Mouse (Mus musculus): ENCODE results near the gene Ppp1r15a. TPM values are rescaled to one million over a fixed set of nuclear protein-coding genes. Genes with fewer than 3 reads are reported as not detected.

Gene Ppp1r15a
- polyA plus RNA-seq, 1 experiment = 32.5 TPM

DNA sequence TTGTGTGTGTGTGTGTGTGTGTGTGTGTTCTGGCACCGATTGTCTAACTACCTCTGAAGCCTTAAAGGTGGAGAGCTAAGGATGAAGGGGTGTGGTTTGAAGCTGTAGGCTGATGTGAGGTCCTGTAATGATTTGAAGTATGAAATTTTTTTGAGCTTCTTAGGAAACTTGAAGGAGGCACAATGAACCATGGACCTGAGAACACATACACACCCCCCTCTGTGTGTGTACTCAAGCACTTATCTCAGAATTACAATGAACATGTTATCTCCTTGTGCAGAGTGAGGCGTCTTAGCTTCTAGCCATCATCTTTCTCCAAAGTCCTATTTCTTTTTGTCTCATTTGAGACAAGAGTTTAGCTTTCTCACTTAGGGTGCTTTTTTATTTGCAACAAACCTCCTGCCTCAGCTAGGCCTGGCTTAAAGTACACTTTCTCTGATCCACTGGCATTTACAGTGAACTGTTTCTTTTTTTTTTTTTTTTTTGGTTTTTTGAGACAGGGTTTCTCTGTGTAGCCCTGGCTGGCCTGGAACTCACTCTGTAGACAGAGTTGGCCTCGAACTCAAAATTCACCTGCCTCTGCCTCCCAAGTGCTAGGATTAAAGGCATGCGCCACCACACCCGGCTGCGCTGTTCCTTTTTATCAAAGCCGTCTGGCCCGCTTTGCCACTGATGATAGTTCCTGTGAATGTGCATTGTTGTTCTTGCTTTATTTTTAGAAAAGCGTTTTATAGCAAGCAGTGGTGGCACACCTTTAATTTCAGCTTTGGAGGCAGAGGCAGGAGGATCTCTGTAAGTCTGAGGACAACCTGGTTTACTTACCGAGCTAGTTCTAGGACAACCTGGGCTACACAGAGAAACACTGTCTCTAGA, 42.8 kb upstream of the Ppp1r15a start:
- no peaks in the 10 kb centered on the region for H3K36me3 ChIP-seq (ENCODE audit: control insufficient read depth, insufficient read depth)
- no peak for TF ChIP-seq MYOD1 (IDR thresholded peaks at IDR 0.05; ENCODE audit: control insufficient read depth, insufficient read length, low read depth)
- no peak for TF ChIP-seq MAX (IDR thresholded peaks at IDR 0.05)
- TF ChIP-seq USF1 (IDR thresholded peaks at IDR 0.05; ENCODE audit: low read depth) = no peak
- TF ChIP-seq MYOG (IDR thresholded peaks at IDR 0.05; ENCODE audit: control insufficient read depth, extremely low read depth, insufficient read length) = no peak
- no peak for TF ChIP-seq FOSL1 (IDR thresholded peaks at IDR 0.05; ENCODE audit: insufficient read depth, low read length, poor library complexity, severe bottlenecking)
- TF ChIP-seq CEBPB (IDR thresholded peaks at IDR 0.05; ENCODE audit: low read depth) = no peak
- no peak for TF ChIP-seq CTCF (IDR thresholded peaks at IDR 0.05; ENCODE audit: control insufficient read depth, insufficient read depth, insufficient read length)
- no peak overlapping the region for H3K4me3 ChIP-seq (ENCODE audit: insufficient read depth, poor library complexity, severe bottlenecking)
- H3K79me2 ChIP-seq (ENCODE audit: control insufficient read depth, insufficient read depth) = peaks cover 9% of the 10 kb centered on the region
- H3ac ChIP-seq (ENCODE audit: control insufficient read depth, insufficient read length, low read depth) = no peak overlapping the region
- H3K79me3 ChIP-seq (ENCODE audit: low read depth) = no peaks in the 10 kb centered on the region
- H3K27me3 ChIP-seq (ENCODE audit: control insufficient read depth, insufficient read depth, insufficient read length) = no peaks in the 10 kb centered on the region

DNA sequence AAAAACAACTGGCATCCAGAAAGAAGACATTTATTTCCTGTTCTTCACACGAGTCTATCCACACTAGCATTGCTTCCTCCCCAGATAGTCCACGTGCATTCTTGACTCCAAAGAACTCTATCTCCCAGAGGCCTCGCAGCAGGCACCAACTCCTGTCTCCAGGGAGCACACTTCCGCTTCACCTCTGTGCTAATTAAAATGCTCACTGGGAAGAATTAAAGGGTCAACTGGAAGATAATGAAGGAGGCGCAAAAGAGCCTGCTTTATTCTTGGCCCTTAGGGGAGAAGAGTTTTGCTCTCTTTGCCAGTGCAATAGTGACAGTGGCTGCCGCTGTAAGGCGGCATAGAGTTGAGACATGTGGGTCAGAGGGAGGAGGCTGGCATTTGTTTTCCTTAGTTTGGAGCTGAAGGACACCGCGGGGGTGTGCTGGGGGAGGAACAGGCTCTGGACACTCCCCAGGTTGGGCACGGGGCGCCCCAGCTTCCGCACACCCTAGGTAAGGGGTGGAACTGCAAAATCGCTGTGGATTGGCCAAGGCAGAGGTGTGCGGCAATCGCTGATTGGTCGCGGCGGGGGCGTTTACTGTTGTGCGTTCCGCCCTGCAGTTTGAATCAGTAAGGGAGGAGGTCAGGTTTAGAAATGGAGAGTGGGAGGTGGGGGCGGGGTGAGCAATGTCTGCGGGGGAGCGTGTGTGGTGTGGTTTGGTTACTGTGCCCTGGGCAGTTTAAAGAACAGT, 41.9 kb upstream of the Ppp1r15a start:
- TF ChIP-seq FOSL1 (IDR thresholded peaks at IDR 0.05; ENCODE audit: insufficient read depth, low read length, poor library complexity, severe bottlenecking) (no peak), MYOD1 (IDR thresholded peaks at IDR 0.05; ENCODE audit: control insufficient read depth, insufficient read length, low read depth) (no peak), CEBPB (IDR thresholded peaks at IDR 0.05; ENCODE audit: low read depth) (no peak), USF1 (IDR thresholded peaks at IDR 0.05; ENCODE audit: low read depth) (no peak), MYOG (IDR thresholded peaks at IDR 0.05; ENCODE audit: control insufficient read depth, extremely low read depth, insufficient read length) (no peak), MAX (IDR thresholded peaks at IDR 0.05) (no peak), CTCF (IDR thresholded peaks at IDR 0.05; ENCODE audit: control insufficient read depth, insufficient read depth, insufficient read length) (no peak)
- Histone ChIP-seq H3K4me3 (ENCODE audit: insufficient read depth, poor library complexity, severe bottlenecking) (no peak overlapping the region), H3K79me3 (ENCODE audit: low read depth) (no peaks in the 10 kb centered on the region), H3ac (ENCODE audit: control insufficient read depth, insufficient read length, low read depth) (no peak overlapping the region), H3K79me2 (ENCODE audit: control insufficient read depth, insufficient read depth) (peaks cover 9% of the 10 kb centered on the region), H3K27me3 (ENCODE audit: control insufficient read depth, insufficient read depth, insufficient read length) (no peaks in the 10 kb centered on the region), H3K36me3 (ENCODE audit: control insufficient read depth, insufficient read depth) (no peaks in the 10 kb centered on the region)

GRCm38 (mm10) chr7:45567112-45567779, 41.2 kb upstream of the Ppp1r15a start:
- Histone ChIP-seq H3ac (ENCODE audit: control insufficient read depth, insufficient read length, low read depth) (no peak overlapping the region), H3K79me2 (ENCODE audit: control insufficient read depth, insufficient read depth) (peaks cover 9% of the 10 kb centered on the region), H3K36me3 (ENCODE audit: control insufficient read depth, insufficient read depth) (no peaks in the 10 kb centered on the region), H3K4me3 (ENCODE audit: insufficient read depth, poor library complexity, severe bottlenecking) (no peak overlapping the region), H3K79me3 (ENCODE audit: low read depth) (no peaks in the 10 kb centered on the region), H3K27me3 (ENCODE audit: control insufficient read depth, insufficient read depth, insufficient read length) (no peaks in the 10 kb centered on the region)
- TF ChIP-seq USF1 (IDR thresholded peaks at IDR 0.05; ENCODE audit: low read depth) (no peak), MYOD1 (IDR thresholded peaks at IDR 0.05; ENCODE audit: control insufficient read depth, insufficient read length, low read depth) (no peak), MAX (IDR thresholded peaks at IDR 0.05) (no peak)

DNA sequence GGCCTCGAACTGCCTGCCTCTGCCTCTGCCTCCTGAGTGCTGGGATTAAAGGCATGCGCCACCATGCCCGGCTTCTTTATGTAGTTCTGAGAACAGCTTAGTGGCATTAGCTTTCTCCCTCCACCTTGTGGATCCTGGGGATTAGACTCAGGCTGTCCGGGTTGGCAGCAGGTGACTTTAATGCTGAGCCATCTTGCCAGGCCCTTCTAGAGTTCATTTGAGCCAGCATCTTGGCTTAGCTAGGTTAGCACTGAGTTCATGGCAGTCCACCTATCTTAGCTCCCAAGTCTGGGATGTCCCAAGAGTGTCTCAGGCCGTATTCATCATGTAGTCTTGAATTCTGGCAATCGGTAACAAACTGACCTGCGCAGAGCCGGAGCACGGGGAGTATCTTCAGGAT, 39.4 kb upstream of the Ppp1r15a start:
- Histone ChIP-seq H3K27me3 (ENCODE audit: control insufficient read depth, insufficient read depth, insufficient read length) (no peaks in the 10 kb centered on the region), H3ac (ENCODE audit: control insufficient read depth, insufficient read length, low read depth) (no peak overlapping the region), H3K79me3 (ENCODE audit: low read depth) (no peaks in the 10 kb centered on the region), H3K79me2 (ENCODE audit: control insufficient read depth, insufficient read depth) (no peaks in the 10 kb centered on the region), H3K36me3 (ENCODE audit: control insufficient read depth, insufficient read depth) (no peaks in the 10 kb centered on the region), H3K4me3 (ENCODE audit: insufficient read depth, poor library complexity, severe bottlenecking) (no peak overlapping the region)
- TF ChIP-seq CTCF (IDR thresholded peaks at IDR 0.05; ENCODE audit: control insufficient read depth, insufficient read depth, insufficient read length) (no peak), FOSL1 (IDR thresholded peaks at IDR 0.05; ENCODE audit: insufficient read depth, low read length, poor library complexity, severe bottlenecking) (no peak), MYOG (IDR thresholded peaks at IDR 0.05; ENCODE audit: control insufficient read depth, extremely low read depth, insufficient read length) (no peak), USF1 (IDR thresholded peaks at IDR 0.05; ENCODE audit: low read depth) (no peak), MAX (IDR thresholded peaks at IDR 0.05) (no peak), MYOD1 (IDR thresholded peaks at IDR 0.05; ENCODE audit: control insufficient read depth, insufficient read length, low read depth) (no peak), CEBPB (IDR thresholded peaks at IDR 0.05; ENCODE audit: low read depth) (no peak)

DNA sequence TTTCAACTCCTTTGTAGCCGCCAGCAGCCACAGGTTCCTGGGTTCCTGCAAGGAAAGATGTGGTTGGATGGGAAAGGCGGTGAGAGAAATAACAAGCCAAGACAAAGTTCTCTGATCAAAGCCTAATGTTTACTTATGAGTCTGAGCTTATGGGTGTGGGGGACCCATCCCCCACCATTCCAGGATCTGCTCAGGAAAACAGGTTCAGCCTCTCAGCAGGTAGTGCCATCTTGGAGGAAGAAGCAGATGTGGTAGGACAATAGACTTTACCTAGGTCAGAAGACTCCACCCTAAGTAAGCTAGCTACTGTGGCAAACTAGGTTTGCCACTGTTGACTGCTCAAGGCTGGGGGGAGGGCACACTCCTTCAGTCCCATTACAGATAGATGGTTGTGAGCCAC, 38.7 kb upstream of the Ppp1r15a start:
- Histone ChIP-seq H3K79me3 (ENCODE audit: low read depth) (no peaks in the 10 kb centered on the region), H3K4me3 (ENCODE audit: insufficient read depth, poor library complexity, severe bottlenecking) (no peak overlapping the region), H3ac (ENCODE audit: control insufficient read depth, insufficient read length, low read depth) (no peak overlapping the region), H3K36me3 (ENCODE audit: control insufficient read depth, insufficient read depth) (no peaks in the 10 kb centered on the region), H3K79me2 (ENCODE audit: control insufficient read depth, insufficient read depth) (no peaks in the 10 kb centered on the region), H3K27me3 (ENCODE audit: control insufficient read depth, insufficient read depth, insufficient read length) (no peaks in the 10 kb centered on the region)
- TF ChIP-seq USF1 (IDR thresholded peaks at IDR 0.05; ENCODE audit: low read depth) (no peak), MYOD1 (IDR thresholded peaks at IDR 0.05; ENCODE audit: control insufficient read depth, insufficient read length, low read depth) (no peak), CTCF (IDR thresholded peaks at IDR 0.05; ENCODE audit: control insufficient read depth, insufficient read depth, insufficient read length) (no peak), MYOG (IDR thresholded peaks at IDR 0.05; ENCODE audit: control insufficient read depth, extremely low read depth, insufficient read length) (no peak), CEBPB (IDR thresholded peaks at IDR 0.05; ENCODE audit: low read depth) (no peak), MAX (IDR thresholded peaks at IDR 0.05) (no peak), FOSL1 (IDR thresholded peaks at IDR 0.05; ENCODE audit: insufficient read depth, low read length, poor library complexity, severe bottlenecking) (no peak)

All from C2C12 (cell line).